Mouse (Mus musculus) spleen, postnatal 14 days (tissue): ENCODE data around the gene F3.
"Not testable (repeated sequence)": the region's sequence is repeated elsewhere in the genome, so short reads cannot be mapped to it uniquely, and the experiment has no call there.

Source experiments
- DNase-seq, 2 experiments: peaks; one replicate each; pipeline ENCODE4 v3.0.0; 2021 to 2022; ENCODE audit warnings: low spot score in 2 of 2

The F3 gene

DNA sequence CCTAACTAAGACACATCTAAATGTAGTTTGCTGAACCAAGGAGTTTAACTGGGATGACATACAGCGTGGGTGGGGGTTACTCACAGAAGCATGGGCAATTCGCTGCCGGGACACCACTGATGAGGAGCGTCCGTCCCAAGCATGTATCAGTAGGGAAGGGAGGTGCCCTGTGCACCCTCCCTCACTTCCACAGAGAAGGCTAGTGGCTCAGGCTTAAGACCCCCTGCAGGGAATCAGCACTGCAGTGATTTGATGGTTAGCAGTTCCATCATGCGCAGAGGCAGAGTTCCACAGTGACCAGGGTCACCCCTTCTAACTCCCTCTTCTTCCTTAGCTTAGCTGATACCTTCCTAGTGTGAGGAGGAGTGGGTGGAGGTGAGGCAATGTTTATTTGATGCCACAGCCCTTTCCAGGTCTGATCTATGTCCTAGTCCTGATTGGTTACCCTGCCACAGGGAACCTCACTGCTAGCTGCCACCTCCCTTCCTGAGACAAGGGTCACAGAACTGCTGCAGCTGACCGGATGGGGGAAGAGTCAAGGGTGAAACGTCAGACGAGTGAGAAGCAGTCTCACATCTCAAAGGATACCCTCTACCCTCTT lies 15.5 kb downstream of the F3 start:
- no peak for DNase-seq

DNA sequence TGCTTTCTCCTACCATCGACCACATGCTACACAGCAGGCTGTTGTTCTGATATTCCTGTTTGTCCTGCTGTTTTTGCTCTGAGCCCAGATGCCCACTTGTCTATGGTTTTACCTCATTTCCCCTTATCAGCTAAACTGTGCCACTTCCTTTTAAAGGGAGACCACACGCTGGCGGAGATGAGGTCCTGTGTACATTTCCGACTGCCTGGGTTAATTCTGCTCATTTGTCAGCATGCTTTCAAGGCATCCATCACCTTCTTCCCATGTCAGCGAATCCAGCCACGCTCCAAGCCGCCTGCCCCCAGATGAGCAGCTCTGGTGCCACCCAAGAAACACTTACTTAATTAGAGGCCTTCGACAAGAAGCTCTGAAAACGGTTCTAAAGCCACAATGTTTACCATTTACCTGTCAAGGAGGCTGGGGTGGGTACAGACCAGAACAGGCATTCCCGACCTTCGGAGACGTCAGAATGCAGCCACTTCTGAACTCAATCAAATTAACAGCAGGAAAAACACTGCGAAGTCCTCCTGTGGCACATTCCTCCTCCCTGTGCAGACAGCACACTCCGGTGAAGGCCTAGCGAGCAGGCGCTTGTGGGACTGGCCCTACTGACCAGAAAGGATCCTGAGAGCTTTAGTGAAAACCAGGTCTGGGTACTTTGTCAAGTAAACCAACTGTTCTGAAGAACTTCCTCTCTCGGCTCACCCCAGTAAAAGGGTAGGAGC lies 16.3 kb downstream of the F3 start:
- DNase-seq: no peak

DNA sequence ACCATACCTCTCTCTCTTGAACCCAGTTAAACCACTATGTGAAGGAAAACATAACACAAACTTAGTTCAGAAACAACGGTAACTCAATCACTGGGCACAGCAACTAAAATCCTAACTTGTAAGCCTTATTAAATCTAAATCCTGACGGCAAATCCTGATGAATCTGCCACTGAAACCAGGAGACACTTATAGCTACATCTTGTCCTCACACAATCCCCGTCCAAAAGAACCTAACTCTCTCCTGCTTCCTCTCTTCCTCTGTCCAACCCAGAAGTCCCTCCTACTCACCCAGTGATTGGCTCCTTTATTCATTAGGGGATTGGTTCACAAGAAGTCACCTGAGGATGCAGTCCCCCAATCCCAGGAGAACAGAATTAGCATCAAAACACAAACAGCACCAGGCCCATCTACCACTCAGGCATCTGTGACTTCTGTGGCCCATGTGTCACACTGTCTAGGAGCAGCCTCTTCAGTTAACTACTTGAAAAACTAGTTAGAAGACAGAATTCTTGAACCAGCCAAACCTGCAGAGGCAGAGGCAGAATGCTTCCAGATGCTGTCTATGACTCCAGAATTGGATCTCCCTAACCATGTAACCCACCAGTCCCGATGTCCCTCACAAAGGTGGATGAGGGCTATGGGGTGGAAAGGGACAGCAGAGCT lies 18.0 kb downstream of the F3 start:
- not testable (repeated sequence) for DNase-seq

DNA sequence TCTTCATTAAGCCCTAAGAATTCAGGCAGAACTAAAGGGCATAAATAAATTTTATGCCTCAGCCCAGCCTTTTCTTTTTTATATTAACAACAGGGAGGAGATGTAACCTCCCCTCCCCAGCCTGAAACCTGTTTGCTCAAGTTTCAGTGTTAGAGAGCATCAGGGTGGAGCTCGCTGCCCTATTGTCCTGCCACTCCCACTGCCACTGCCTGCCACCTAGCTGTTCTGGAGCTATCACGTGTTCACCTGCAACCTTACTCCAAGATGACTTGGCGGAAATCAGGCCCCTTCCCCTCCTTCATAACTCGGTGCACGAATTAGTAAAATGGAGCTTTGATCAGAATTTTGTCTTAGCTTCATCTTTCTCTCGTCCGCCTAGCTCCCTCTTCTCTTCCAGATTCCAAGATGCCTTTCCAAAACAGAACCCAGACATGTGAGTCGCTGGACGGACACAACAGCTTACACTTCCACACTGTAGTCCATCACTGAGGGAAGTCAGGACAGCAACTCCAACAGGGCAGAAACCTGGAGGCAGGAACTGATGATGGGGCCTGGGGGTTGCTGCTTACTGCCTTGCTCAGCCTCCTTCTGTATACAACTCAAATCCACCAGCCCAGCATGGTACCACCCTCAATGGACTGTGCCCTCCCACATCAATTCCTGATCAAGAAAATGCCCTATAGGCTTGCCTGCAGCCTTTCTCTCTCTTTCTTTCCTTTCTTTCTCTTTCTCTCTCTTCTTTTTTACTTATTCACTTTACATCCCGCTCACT lies 31.2 kb downstream of the F3 start:
- not testable (repeated sequence) for DNase-seq

DNA sequence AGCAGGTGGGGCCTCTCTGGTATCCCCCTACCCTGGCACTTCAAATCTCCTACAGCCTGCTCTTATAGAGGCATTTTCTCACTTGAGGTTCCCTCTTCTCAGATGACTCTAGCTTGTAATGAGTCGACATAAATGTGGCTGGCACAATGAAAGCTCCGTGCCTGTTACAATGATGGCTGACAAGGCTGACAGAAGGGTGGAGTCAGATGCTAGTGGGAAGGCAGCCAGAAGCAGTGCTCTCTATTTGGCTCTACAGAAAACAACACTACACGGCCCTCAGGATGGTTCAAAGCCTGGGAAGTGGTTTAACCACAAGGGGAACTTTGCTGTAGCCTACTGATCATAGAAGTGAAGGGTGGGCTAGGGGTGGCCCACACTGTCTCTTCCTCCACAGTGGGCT lies 31.8 kb downstream of the F3 start:
- DNase-seq: no peak

DNA sequence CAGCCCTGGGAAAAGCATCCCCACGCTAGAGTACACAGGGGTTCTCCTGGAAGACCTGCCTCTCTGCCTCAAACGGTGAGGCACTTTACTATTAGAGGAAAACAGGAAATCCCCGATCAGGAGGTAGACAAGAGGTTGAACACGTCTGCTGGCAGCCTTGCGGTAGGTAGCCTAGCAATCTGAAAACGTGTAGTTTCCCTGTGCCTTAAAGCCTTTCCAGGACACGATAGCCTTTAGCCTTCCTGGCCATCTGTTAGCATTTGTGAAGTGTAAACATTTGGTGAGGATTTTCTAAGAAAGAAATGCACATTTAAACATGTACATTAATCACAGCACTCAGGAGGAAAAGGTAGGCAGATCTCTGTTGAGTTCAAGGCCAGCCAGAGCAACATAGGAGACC lies 35.0 kb downstream of the F3 start:
- no peak for DNase-seq

DNA sequence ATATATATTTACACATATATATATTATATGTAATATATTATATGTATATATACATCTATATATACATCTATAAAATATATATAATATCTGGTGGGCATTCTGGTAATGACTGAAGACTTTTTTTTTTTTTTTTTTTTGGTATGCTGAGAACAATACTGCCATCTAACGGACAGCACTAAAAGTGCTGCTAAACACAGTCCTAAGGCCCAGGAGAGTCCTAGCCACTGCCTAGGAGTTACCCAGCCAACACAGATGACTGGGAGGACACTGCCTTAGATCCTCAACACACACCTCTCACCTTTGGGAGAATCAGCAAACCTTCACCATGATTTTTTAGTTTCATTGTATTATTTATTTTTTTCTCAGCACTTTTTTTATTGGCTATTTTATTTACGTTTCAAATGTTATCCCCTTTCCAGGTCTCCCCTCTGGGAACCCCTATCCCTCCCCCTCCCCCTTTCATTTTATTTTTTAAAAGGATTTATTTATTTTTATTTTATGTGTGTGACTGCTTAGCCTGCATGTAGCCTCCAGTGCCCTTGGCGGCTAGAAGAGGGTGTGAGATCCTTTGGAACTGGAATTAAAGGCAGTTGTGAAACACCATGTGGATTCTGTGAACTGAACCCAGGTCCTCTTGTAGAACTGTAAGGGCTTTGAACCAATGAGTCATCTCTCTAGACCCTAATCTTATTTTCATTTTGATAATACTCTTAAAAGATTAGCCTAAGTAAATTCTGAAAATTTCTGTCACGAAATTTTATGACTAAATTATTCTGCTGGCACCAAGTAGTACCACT lies 38.9 kb downstream of the F3 start:
- DNase-seq: no peak

DNA sequence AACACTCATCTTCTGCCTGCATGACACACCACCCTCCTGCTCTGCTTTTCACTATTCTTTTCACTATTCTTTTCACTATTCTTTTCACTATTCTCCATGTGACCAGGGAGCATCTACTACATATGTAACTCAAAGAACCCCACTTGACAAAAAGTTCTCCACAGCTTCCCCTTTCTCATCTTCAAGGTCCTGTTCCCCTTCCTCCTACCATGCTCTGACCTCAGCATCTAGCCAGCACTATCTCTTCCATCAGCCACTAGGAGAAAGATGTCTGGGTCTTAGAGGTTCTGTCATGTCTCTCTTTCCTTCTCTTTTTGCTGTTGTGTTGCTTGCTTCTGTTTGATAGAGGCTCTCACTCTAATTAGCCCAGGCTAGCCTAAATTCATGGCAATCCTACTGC lies 42.7 kb downstream of the F3 start:
- DNase-seq: no peak

DNA sequence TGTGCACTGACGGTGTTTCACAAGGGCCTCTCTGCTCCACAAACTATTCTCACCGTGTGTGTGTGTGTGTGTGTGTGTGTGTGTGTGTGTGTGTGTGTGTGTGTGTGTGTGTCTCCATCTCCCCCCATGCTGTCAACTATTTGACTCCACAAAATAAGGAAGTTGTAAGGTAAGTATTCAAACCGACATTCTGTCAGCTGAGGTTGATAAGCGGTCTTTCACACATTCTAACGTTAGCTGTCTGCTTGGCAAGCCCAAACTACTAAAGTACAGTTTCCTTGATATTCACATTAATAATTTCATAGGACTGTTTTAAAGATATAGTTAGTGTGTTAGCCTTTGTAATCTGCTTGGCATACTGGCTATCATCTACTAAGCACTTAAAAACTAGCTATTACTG lies 43.5 kb downstream of the F3 start:
- DNase-seq: no peak

DNA sequence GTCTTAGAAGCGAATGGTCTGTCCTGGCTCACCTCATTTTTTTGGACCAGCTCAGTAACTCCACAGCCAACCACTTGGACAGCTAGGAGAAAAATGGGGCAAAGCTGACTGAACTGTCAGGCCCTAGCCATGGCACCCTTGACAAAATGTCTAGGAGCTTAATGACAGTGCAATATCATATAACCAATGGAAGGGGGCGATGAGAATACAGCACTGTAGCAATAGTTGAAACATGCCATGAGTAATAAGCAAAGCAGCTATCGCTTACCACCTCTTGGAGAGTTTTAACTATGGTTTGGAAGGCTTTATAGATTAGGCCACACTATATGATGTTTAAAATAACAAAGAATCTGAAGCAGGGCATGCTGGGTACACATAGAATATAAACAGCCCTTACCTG lies 45.4 kb downstream of the F3 start:
- DNase-seq: no peak

DNA sequence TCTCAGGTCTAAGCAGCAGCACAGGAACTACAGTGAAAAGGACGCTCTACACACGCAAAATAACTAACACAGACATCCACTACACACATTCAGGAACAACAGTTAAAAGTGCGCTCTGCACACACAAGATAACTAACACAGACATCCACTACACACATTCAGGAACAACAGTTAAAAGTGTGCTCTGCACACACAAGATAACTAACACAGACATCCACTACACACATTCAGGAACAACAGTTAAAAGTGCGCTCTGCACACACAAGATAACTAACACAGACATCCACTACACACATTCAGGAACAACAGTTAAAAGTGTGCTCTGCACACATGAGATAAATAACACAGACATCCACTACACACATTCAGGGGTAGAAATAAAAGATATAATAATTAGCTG lies 50.0 kb downstream of the F3 start:
- not testable (repeated sequence) for DNase-seq

DNA sequence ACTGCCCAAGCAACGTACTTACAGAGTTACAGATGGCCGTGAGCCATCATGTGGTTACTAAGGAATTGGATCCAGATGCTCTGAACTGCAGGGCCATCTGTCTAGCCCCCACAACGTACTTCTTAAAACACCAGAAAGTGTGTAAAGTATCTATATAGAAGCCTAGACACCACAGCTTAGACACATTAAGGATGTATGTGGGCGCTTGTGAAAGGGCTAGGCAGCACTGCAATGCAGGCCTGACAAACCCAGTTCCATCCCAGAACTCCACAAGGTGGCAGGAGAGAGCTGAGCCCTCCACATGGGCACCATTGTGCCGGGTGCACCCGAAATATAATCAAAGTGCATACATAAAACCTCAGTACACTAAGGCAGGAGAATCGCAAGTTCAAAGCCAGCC lies 54.6 kb downstream of the F3 start:
- peak in 1 of 2 experiments; percentile 15 for DNase-seq

DNA sequence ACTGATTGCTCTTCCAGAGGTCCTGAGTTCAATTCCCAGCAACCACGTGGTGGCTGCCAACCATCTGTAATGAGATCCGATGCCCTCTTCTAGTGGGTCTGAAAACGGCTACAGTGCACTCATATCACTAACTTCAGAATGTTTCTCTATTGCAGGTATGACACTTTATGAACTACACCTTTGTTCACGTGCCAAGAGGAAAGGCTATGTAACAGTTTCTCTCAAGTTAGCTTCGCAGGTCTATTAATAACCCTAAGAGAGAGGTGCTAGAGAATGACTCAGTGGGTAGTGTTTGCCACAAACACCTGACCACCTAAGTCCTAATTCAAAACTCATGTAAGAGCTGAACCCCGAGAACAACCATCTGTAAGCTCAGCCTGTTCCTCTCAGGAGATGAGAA lies 59.7 kb downstream of the F3 start:
- DNase-seq: no peak
